Mouse (Mus musculus): Measurements from ENCODE around the gene Rbm43.

Rbm43 gene

GRCm38 (mm10) chr2:51934574-51935334, at the start of gene Rbm43:
Gene Rbm43, minus strand, starts transcription at chr2:51935163.
- DNase-seq, result peak; percentile 69 to 81

- DNase-seq, result no peak
These were observed 47.3 kb upstream of the Rbm43 start for GRCm38 (mm10) chr2:51982288-51982687.

- DNase-seq, result peak; percentile 64 to 70
These were observed 46.7 kb upstream of the Rbm43 start for GRCm38 (mm10) chr2:51981630-51982029.

GRCm38 (mm10) chr2:51973410-51973968, 38.5 kb upstream of the Rbm43 start, which contains the start of gene Nmi:
Gene Nmi, minus strand, starts transcription at chr2:51973494.
- peak; percentile 20 to 37 for DNase-seq

GRCm38 (mm10) chr2:51972641-51973409, 37.9 kb upstream of the Rbm43 start:
- peak; percentile 52 to 74 for DNase-seq

- peak; percentile 27 to 53 for DNase-seq
These were observed 37.2 kb upstream of the Rbm43 start for GRCm38 (mm10) chr2:51972142-51972541.

GRCm38 (mm10) chr2:51970897-51971296, 35.9 kb upstream of the Rbm43 start:
- DNase-seq, result peak in 1 of 2 experiments; percentile 6

- no peak for DNase-seq
These were observed 32.3 kb upstream of the Rbm43 start for GRCm38 (mm10) chr2:51967288-51967687.

GRCm38 (mm10) chr2:51953648-51954204, 18.8 kb upstream of the Rbm43 start:
- DNase-seq, result no peak

- DNase-seq, result no peak
These were observed 15.9 kb upstream of the Rbm43 start for GRCm38 (mm10) chr2:51950876-51951275.

- no peak for DNase-seq
These were observed 13.3 kb upstream of the Rbm43 start for GRCm38 (mm10) chr2:51948105-51948830.

- DNase-seq, result no peak
These were observed 10.8 kb upstream of the Rbm43 start for GRCm38 (mm10) chr2:51945812-51946211.

GRCm38 (mm10) chr2:51941832-51942231, 6.9 kb upstream of the Rbm43 start:
- no peak for DNase-seq

GRCm38 (mm10) chr2:51938750-51939149, 3.8 kb upstream of the Rbm43 start:
- no peak for DNase-seq

GRCm38 (mm10) chr2:51937004-51937403, 2.0 kb upstream of the Rbm43 start:
- no peak for DNase-seq

GRCm38 (mm10) chr2:51936585-51936984, 1.6 kb upstream of the Rbm43 start:
- DNase-seq, result no peak

- no peak for DNase-seq
These were observed 958 bp upstream of the Rbm43 start for GRCm38 (mm10) chr2:51935921-51936320.

- no peak for DNase-seq
These were observed 1.4 kb downstream of the Rbm43 start for GRCm38 (mm10) chr2:51933341-51934134.

GRCm38 (mm10) chr2:51931241-51931640, 3.7 kb downstream of the Rbm43 start:
- no peak for DNase-seq

GRCm38 (mm10) chr2:51914944-51915680, 19.9 kb downstream of the Rbm43 start:
- DNase-seq, result peak; percentile 64 to 84

GRCm38 (mm10) chr2:51914532-51914931, 20.4 kb downstream of the Rbm43 start:
- no peak for DNase-seq

Measured in kidney, postnatal 25 days (tissue).